Mouse (Mus musculus): ENCODE data around the gene Coch.

DNA sequence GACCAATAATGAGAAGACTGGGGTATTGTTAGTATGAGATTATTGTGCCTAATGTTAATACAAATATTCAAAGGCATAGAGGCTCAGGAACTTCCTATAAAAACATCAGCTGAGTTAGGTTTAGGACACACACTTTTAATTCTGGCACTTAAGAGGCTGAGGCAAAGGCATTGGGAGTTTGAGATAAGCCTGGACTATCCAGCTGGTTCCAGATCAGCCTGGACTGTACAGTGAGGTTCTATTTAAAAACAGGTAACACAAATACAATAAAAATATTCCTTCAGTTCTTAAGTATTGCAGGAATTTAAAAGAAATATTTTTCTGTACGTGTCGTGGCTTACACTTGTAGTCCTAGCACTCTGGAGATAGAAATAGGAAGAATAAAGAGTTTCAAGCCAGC, 43.1 kb downstream of the Coch start:
- TF ChIP-seq GATA1 (IDR thresholded peaks at IDR 0.05; ENCODE audit: borderline replicate concordance, low read length) (no peak), FLI1 (IDR thresholded peaks at IDR 0.05; ENCODE audit: low read length) (no peak)
